Mouse (Mus musculus): ENCODE results near the gene Fam181b. TPM values are rescaled to one million over a fixed set of nuclear protein-coding genes. Genes with fewer than 3 reads are reported as not detected.

The Fam181b gene
- total RNA-seq (2022), result 10 to 100 TPM; 16.6 to 21.8 (median 19.6) TPM

DNA sequence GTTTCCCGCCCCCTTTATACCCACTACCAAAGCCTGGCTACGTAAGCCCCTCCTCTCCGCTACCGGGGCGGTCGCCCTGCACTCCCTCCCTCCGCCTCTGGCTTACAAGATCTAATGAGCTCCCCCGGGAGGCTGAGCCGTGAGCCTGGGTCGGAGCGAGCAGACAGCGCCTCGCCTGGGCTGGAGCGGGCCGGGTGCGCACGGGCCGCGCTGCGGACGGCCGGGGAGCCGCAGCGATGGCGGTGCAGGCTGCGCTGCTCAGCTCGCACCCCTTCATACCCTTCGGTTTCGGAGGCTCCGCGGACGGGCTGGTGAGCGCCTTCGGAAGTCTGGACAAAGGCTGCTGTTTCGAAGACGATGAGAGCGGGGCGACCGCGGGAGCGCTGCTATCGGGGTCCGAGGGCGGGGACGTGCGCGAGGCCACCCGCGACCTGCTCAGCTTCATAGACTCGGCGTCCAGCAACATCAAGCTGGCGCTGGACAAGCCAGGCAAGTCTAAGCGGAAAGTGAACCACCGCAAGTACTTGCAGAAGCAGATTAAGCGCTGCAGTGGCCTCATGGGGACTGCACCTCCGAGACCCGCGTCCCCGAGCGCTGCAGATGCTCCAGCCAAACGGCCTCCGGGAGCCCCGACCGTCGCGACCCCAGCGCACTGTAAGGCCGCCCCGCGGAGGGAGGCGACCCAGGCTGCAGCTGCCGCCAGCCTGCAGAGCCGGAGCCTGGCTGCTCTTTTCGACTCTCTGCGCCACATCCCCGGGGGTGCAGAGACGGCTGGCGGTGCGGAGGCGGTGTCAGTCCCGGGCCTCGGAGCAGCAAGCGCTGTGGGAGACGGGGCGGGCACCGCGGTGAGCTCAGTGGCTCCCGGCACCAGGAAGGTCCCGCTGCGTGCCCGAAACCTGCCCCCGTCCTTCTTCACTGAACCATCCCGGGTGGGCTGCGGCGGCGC is at the start of gene Fam181b:
Gene Fam181b (plus strand): TSS at position 81 of the 946 bp plus-strand sequence.
- peak; percentile 67 to 68 for DNase-seq (ENCODE audit: low spot score in 2 of 2)

DNA sequence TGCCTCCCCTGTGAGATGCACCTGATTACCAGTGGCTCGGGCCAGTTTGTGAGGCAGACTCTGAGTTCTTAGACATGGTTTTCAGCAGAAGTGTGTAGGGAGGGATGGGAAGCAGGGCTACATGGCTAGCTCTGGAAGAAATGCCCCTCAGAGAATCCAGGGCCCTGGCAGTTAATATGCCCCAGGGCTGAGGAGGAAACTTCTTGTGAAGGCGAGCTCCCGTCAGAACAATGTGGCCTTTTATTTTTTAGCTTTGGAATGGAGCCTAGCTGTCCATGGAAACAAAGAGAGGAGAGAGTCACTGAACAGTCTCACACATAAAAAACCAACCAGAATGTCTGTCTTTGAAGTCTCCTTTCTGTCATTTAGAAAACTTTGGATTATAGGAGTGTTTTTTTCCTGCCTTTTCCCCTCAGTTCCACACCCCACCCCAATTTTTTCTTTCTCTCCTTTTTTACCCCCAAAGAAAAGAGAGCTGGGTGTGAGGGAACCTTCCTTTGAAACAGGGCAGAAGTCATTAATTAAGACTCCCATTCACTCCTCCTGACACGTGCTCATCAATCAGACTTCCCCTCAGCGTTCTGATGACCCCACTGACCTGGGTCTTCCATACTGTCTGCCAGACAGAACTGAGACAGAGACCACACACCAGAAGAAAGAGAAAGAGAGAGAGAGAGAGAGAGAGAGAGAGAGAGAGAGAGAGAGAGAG is 41.7 kb upstream of the Fam181b start:
- no peak for DNase-seq (ENCODE audit: low spot score in 2 of 2)

DNA sequence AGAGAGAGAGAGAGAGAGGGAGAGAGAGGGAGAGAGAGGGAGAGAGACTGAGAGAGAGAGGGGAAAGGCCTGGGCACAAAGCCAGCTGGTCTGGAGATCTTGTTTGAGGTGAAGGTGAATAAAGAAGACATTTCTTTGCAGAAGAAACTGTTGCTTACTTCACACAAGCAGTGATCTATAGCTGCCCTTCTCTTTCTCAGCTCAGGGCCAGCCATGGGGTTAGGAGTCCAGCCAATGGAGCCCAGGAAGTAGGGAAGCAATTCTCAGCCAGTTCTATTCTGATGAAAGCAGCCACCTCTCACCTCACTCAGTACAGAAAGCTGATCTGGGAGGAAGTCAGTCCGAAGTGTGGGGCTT is 41.2 kb upstream of the Fam181b start:
- no peak for DNase-seq (ENCODE audit: low spot score in 2 of 2)

DNA sequence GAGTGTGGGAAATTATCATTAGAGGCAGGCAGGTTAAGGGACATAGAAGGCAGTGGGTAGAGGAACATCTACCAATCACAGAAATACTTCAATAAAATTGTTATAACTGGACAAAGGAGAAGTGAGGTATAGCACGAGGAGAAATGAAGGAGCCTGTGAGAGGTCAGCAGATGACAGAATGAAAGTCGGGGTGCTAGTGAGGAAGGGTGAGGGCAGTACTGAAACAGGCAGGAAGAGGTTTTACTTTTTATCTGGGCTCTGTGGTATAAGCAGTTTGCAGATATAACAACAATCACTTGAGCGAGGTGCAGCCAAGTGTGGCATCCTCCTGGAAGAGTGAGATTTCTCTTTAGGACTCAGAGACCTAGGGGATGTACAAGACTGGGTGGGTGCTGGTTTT is 40.1 kb upstream of the Fam181b start:
- no peak for DNase-seq (ENCODE audit: low spot score in 2 of 2)

DNA sequence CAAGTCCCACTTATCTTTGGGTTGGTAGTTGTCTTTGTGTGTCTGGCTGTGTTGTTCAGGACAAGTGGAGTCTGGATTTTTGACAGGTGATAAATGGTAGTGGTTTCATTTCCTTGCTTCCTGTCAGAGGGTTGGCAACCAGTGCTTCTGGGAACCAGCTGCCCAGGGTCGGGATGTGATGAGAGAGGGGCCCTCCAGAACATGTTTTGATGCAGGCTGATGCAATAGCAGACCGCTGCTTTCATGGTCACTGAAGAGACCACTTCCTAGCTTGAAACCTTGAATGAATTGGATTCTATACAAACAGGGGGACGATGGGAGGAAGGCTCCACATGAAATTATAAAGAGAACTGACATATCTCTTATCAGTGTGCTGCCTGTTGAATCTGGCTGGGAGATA is 35.3 kb upstream of the Fam181b start:
- DNase-seq (ENCODE audit: low spot score in 2 of 2), result no peak

DNA sequence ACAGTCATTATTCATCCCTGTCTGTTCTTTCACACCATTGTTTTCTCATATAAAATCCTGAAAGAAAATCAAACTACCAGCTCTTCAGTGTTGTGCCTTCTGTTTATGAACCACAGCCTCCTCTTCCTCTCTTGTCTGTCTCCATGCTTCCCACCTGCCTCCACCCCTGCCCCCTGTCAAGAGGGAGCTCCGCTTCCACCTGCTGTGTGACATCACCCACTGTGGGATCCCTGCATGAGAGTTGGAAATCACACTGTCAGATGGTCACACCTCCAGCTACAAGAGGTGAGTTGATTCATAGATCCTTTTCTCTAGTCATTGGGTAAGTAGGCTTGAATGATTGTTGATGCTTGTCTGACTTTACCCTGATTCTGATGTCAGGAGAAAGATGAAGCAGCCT is 34.9 kb upstream of the Fam181b start:
- no peak for DNase-seq (ENCODE audit: low spot score in 2 of 2)

DNA sequence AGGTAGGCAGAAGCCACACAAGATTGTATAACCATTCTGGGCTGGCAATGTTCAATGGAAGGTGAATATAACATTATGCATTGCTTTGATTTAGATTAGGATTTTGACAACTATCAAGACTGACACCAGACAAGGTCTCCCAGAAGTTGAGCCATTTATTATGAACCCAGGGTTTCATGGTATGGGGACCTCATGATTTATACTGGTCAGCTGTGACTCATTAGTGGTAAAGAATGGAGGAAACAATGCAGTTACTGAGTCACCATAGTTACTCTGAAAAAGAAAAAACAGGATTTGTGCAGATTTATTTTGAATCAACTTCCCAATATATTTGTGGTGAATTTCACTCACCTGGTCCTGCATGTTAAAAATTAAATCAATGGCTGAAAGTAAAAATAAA is 18.8 kb upstream of the Fam181b start:
- no peak for DNase-seq (ENCODE audit: low spot score in 2 of 2)

DNA sequence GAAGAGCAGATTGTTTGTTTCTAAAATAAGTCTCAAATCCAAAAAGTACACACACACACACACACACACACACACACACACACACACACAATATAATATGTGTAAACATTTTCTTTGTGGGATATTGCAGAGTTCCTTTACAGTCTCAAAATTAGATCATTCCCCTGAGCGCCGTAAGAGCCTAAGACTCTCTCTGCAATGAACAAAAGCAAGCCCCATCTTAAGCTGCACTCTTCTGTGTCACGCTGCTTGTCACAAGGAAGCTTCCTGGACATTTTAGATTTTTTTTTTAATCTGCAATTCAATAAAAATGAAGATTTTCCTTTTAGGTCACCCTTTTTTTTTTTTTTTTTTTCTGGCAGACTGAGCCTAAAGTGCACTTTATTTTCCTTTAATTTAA is 17.9 kb upstream of the Fam181b start:
- no peak for DNase-seq (ENCODE audit: low spot score in 2 of 2)

DNA sequence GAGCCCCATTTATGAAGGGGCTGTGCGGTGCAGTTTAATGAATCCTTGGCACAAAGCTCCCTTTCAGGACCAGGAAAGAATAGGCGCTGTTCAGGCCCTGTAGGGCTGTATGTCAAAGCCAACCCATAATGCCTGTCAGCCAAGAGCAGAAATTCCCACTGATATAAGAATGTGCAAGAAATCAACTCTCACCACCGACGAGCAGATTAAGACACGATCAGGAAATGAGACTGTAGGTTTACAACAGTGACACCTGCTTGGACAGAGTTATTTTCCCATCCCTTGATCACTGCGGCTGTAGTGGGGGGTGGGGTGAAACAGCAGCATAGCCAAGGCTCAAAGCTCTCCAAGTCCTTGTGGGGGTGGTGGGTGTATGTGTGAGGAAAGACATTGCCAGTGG is 17.5 kb upstream of the Fam181b start:
- DNase-seq (ENCODE audit: low spot score in 2 of 2), result peak in 1 of 2 experiments; percentile 22

DNA sequence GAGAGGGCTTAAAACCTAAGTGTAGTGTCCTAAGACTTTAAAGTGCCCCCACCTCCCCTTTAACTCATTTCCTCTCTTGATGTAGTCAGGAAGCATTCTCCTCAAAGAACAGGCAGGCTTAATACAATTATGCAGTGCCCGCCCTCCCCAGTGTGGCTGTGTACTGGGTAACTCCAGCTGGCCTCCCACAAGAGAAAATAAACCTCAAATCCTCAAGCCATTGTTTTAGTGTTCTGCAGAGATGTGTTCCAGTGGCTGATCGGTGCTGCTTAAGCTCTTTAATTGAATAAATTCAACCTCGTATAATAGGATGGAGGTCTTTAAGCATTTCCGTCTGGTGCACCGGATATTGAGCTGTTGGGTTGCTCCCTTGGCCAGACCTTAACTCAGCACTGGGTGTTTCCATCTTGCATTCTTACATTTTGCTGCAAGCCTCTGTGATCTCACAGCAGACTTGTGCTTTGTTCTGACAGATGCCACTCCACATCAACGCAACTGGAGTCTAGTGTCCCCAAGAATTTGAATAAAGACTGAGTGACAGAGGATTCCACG is 12.1 kb upstream of the Fam181b start:
- DNase-seq (ENCODE audit: low spot score in 2 of 2), result no peak

DNA sequence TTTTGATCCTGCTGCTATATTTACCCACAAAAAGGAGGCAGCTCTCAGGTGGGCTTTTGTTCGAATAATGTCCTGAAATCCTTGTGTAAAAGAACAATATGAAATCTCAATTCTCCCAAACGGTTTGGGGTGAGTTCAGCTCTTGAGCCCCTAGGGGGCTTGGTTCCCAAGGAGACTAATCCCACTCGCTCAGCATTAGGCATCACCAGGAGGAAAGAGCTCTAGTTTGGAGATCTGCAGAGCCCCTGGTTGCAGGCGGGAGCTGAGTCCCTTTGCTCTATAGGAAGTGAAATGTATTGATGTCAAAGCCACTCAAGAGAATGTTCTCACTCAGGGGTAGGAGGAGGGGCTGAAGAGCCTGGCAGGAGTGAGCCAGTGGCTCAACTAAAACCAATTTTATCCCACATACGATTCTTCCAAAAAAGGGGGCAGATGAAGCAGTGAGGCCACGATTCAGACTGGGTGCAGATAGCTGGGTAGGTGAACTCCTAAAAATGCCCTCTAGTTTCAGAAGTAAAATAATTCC is 3.2 kb upstream of the Fam181b start:
- DNase-seq (ENCODE audit: low spot score in 2 of 2), result no peak

DNA sequence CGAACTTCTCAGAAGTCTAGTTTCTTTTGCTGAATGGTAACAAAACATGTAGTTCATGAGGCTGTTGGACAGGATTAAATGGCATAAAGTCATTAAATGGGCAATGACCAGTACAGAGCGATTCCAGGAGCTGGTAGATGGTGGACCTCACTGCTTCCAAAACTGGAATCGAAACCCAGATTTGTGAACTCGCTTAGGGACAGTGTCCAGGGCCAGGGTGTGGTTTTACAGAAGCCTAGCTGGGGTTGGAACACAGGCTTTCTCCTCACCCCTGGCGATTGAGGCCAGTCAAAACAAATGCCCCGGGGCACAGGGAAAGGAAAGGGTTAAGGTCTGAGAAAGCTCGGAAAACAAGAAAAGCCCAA is 263 bp upstream of the Fam181b start:
- DNase-seq (ENCODE audit: low spot score in 2 of 2), result no peak

DNA sequence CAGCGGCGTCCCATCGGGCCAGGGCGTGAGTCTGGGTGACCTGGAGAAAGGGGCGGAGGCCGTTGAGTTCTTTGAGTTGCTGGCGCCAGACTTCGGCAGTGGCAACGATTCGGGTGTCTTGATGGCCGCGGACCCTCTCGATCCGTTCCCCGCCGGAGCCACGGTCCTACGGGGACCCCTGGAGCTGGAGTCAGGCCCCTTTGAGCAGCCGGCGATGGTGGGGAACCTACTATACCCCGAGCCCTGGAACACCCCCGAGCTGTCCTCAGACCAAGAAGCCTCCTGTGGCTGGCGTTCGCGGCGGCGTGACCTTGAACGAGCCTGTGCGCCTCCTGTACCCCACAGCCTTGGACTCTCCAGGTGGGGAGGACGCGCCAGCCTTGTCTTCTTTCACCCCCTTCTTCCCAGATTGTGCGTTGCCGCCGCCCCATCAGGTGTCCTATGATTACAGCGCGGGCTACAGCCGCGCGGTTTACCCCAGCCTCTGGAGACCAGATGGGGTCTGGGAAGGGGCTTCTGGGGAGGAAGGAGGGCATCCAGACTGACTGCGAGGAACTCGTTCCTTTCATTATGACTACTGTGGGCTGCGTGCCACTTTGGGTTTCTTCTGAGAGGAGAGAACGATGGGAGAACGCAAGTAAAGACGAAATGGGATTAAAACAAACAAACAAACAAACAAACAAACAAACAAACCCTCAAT is 1.2 kb downstream of the Fam181b start:
- no peak for DNase-seq (ENCODE audit: low spot score in 2 of 2)

DNA sequence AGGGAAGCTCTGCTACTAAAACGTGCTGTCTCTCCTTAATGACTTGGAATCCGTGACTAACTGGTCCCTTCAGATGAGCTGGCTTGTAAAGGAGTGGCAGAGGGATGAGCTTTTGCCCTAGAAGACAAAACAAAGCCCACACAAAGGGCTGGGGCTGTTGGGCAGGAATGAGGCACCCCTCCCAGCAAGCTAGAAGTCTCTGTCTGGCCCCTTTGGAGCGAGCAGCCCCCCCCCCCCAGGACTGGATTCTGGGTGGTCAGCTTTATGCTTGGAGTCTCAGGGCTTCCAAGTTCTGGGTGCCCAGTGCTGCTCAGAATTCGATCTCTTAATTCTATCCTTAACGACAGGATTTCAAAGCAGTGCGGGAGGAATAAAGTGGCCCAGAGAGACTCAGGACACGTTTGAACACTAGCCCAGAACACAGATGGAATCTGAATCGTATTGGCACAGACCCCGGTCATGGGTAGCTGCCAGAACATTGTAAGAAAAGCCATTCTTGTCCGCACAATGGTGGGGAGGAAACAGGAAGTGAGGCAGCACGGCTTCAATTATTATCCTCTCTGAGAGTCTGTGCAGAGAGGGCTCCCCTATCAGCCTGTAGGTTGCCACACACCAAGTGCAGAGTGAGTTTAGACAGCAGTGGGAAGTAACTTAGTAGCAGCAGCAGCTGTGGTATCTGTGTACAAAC is 13.8 kb downstream of the Fam181b start:
- peak; percentile 72 to 87 for DNase-seq (ENCODE audit: low spot score in 2 of 2)

DNA sequence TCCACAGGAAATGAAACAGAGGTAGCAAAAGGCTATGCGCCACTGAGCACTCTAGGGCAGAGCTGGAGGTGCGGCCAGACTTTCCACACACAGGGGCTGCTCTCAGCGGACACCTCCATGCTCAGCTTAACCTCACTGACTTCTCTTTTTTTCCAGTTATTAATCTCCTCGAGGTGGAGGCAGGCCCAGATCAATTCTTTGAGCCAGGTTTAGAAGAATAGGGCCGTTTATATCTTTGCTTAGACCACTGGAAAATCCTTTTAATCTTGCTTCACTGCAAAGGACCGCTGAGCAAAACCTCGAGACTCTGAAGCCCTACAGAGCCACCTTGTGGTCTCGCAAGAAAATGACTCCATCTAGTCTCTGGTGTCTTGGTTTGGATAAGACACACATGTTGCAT is 15.8 kb downstream of the Fam181b start:
- DNase-seq (ENCODE audit: low spot score in 2 of 2), result peak; percentile 32 to 48

DNA sequence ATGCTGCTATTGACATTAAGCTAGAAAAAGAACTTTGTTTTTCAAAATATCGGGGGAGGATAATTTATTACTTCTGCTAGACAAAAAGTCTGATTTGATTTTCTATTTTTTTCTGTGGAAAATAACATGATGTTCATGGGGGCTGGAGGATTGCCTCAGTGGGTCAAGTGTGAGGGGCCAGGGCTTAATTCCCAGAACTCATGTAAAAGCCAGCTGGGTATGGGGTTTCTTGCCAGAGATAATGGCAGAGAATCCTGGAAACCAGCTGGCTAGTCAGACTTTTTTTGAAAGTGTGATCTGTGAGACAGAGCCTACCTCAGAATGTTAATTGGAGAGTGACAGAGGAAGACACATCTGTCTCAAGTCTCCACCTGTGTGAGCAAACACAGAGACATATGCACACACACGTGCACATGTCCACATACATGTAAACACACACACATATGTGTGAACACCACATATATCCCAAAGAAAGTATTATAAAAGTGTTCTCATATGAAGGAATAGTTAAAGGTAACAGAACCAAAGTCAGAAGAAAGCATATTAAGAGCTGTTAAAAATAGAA is 25.2 kb downstream of the Fam181b start:
- DNase-seq (ENCODE audit: low spot score in 2 of 2), result no peak

DNA sequence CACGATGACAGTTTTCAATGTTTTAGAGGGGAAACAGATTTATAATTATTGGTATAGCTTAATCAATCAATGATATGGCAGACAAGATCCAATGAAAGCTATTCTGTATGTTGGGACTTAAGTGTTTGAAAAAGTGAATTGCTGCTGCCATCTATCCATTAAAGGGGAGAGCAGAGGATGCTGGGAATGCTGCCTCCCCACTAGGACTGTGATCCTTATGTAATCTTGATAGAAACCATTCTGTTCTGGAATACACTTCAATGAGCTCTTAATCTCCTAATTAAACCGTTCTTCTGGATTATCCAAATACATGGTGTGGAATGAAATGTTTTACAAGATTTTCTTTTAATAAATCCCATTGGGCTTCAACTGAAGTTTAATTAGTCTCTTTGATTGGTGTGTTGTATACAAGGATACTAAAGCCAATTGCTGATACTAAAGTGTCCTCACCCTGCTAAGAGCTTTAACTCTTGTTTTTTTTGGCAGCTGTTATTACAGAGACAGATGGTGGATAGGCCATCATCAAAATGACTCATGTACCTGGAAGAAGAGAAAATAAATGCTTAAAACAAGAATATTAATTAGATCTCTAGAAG is 30.8 kb downstream of the Fam181b start:
- DNase-seq (ENCODE audit: low spot score in 2 of 2), result no peak

DNA sequence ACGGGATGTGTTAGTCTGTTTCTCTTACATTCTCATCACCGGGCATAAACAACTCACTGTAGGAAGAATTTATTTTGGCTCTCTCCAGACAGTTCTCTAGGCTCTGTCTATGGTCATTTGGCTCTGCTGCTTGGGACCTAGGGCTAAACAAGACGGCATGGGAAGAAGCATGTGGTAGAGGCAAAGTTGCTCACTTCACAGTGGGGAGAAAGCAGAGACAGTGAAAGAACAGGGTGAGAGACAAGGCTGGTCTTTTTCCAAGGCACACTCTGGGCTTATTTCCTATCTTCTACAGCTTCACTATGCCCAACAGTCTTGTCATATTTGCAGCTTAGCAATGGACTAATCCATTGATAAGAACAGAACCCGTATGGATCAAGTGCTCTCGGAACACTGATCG is 31.4 kb downstream of the Fam181b start:
- no peak for DNase-seq (ENCODE audit: low spot score in 2 of 2)

DNA sequence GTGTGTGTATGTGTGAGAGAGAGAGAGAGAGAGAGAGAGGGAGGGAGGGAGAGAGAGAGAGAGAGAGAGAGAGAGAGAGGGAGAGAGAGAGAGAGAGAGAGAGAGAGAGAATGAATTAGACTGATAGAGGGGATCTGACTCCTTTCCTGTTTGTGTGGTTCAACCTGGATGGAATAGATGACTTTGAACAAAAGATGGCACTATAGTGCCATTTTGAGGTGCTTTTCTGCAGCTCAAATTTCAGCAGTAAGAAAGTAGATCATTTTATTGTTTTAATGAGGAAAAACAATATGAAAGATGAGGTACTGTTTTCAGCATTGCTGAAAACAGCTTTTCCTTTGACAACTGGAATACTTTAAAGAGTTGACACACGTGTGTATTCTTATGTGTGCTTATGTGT is 37.9 kb downstream of the Fam181b start:
- DNase-seq (ENCODE audit: low spot score in 2 of 2), result no peak

DNA sequence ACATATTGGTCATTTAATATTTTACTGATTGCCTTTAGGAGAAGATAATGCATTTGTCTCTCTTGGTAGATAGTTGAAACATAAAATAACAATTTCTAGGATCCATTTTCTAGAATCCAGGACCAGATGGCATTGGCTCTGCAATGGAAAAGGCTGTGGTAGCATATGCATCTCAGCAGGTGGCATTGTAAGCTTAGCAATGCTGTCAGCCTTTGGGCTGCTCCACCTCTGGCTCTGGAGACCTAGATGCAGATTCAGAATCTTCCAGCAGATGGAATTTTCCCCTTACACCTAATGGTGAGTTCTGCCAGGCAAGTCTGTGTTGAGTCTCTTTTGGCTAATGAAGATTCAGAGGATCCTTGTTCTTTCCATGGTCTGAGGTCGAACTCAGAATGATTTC is 44.3 kb downstream of the Fam181b start:
- DNase-seq (ENCODE audit: low spot score in 2 of 2), result peak in 1 of 2 experiments; percentile 8
